Mouse (Mus musculus): ENCODE results near the gene Gemin5.

Gene Gemin5

DNA sequence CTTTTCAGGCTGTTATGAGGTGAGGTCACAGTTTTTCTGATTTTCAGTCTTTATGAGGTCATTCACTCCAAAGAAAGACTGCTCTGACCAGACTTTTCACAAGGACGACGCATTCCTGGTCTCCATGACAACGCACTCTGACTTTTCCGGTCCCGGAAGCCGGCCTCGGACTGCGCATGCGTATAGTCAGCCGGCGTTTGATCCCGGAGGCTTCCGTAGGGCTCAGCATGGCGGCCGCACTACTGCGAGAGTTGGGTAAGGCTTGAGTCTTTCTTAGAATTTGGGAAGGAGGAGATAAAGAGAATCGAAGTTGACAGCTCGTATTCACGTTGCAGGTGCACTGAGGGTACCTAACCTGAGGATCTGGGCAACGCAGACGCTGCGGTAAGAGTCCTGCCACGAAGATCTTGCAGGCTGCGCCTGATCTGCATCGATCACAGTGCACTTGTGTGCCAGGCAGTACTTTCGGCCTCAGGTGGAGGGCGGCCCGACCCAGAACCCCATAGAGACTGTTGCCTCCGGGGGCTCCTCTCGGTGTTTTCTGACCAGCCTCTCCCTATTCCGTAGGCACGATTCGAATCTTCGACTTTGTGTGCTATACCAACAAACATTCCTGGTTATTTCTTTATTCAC lies 3.2 kb upstream of the Gemin5 start, which contains the start of gene Mrpl22:
Gene Mrpl22, plus strand, starts transcription at position 203 of the 633 bp plus-strand sequence.
- peak; percentile 92 for DNase-seq (ENCODE audit: low read depth)

DNA sequence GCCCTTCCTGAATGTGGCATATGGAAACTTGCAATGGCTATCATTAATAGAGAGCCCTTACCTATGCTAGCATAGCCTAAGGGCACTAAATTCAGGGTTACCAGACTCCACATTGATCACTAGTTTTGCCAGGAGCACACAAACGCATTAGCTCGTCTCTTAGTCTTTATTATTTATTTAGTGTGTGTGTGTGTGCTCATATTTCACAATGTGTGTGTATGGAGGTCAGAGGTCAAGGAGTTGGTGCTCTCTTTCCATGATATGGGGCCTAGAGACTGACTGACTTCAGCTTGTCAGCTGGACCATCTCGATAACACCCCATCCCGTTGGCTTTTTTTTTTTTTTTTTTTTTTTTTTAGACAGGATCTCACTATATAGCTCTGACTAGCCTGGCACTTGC lies 1.3 kb upstream of the Gemin5 start:
- DNase-seq (ENCODE audit: low read depth) = no peak

DNA sequence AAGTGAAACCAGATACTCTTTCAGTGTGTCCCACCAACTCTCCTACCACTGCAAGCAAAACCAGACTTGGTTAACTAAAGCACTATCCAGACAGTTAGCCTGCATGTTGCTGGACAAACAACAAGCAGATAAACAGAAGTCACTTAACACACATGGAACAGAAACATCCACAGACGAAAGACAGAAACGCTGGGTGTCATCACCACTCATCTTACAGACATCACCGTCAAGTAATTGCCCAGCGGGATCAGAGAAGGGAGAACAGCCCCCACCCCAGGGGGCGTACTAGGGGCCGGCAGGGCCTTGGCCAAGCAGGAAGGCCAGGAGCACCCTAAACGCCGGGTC lies 545 bp downstream of the Gemin5 start:
- DNase-seq (ENCODE audit: low read depth) = no peak

DNA sequence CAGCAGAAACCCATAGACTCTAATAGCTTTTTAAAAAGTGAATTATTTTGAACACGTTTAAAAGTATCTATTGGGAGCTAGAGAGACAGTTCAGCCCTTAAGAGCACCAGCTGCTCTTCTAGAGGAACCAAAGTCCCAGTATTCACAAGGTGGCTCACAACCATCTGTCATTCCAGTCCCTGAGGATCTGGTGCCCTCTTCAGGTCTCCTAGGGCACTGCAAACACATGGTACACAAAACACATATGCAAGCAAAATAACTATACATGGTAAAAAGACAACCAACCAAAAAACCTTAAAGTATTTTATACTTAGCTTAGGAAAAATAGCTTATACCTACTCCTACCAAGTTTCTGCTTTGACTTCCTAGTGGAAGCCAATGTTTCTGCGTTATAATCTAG lies 3.3 kb downstream of the Gemin5 start:
- no peak for DNase-seq (ENCODE audit: low read depth)

DNA sequence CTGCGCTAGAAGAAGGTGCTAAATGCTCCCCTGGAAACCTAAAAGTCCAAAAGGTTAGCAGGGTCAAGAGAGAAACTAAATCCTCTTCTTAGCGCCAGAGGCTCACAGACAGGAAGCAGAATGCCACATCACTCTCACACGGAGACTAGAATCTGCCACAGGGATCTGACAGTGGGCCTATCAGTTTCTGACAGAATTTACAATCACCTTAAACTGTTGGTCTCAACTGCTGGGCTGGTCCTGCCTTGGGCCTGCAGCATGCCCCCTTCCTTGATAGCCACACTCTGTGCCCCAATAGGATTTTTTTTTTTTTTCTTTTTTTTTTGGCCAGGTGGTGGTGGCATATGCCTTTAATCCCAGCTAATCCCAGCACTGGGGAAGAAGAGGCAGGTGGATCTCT lies 11.5 kb downstream of the Gemin5 start:
- no peak for DNase-seq (ENCODE audit: low read depth)

DNA sequence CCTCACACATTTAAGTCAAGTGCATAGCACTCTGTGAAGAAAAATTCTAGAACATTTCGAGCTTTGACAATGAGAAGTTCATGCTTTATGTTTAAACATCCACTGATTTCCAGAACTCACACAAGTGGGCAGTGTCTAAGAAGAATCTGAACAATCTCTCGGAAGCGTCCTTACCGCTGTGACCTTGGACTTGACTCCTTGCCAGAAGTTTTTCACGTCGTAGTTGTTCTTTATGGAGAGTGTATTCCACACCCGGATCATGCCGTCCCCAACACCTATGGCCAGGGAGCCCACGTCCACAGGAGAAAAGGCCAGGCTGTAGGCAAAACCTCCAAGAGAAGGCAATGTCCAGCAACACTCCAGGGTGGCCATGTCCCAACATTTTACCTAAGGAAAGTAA lies 12.9 kb downstream of the Gemin5 start:
- no peak for DNase-seq (ENCODE audit: low read depth)

DNA sequence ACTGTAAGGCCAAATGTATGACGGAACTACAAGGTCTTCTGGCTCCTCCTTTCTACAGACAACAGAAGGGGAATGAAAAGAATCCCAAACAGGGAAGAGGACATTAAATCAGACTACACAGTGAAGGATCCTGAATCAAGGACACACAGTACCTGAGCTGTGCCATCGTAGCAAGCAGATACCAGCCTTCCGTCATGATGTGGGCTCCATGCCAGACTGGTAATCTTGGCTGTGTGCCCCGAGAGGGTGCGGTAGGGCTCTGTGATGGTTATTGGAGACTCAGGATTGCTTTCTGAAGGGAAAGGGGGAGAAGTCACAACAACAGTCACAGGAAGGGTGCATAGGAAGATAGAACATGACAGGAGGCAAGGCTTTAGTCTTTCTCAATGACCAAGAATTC lies 22.1 kb downstream of the Gemin5 start:
- DNase-seq (ENCODE audit: low read depth) = no peak

DNA sequence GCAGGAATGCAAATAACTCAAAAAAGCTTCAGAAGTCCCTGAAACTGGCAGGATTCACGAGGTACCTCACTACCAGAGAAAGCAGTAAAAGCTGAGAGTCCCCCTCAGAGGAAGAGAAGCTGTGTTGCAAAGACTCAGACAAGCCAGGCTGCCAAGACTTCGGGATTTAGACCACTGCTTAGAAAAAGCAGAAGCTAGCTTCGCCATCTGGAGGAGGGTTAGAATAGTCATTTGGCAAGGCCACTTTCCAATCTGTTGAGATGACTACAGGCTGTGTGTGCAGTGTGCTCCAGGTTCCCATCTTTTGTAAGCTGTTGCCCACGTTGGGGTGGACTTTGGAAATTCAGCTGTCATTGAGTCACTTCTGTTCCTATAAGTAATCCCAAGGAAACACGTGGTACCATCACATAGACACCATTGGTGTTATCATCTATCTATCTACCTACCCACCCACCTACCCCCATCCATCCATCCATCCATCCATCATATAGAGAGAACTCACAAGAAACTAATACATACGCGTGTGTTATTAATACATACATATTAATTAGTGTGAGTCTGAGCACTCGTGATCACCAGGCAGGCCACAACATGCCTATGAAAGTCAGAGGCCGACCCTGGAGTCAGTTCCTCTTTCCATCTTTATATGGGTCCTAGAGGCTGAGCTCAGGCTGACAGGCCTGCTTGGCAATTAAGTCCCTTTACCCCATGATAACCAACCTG lies 24.5 kb downstream of the Gemin5 start:
- DNase-seq (ENCODE audit: low read depth) = no peak

DNA sequence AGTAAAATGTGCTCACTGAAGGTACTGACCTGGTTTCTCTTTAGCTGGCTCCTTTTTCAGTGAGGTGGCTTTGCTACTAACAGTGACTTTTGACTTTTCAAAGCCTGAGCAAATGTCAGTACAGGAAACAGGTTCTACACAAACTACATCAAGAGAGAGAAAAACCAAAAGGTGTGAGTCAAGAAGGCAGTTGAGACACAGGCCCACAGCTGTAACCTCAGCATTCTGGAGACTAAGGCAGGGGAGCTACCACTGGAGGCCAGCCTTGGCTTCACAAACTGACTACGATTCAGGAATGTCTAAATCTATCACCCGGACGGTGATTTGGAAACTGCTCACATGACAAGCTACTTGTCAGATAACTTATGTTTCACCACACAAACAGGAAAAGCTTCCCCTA lies 28.9 kb downstream of the Gemin5 start:
- DNase-seq (ENCODE audit: low read depth) = no peak

DNA sequence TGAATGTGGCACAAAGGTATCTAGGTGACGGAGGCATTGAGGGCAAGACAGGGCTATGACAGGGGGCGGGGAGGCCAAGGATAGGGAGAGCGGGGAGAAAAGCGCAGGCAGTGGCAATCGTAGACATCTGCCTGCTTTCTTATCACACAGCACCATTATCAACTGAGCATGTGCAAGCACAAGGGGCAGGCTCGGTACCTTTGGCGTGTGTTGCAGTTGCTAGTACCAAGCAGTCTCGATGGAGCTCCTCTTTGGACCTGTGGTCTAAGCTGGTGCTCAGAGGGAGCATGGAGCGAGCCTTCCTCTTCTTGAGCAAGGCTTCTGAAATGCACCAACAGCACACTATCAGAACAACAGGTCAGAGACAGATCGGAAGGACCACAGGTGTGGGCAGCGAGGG lies 29.5 kb downstream of the Gemin5 start:
- no peak for DNase-seq (ENCODE audit: low read depth)

DNA sequence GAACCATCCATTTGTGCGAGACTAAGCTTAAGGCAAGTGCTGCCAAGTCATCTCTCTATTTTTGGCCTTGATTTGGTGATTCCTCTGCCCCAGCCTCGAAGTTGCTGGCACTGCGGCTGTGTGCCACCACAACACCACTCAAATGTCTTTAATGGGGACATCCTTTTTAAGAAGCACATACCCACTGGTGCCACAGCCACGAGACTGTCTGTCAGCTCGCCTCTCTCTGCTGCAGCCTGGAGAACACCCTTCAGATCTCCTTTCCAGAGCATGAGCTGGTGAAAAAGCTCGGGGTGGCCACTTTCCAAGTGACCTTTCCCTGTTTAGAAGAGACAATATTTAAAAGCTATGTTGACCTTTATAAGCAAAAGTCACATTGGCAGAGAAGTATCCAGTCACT lies 31.7 kb downstream of the Gemin5 start:
- no peak for DNase-seq (ENCODE audit: low read depth)

DNA sequence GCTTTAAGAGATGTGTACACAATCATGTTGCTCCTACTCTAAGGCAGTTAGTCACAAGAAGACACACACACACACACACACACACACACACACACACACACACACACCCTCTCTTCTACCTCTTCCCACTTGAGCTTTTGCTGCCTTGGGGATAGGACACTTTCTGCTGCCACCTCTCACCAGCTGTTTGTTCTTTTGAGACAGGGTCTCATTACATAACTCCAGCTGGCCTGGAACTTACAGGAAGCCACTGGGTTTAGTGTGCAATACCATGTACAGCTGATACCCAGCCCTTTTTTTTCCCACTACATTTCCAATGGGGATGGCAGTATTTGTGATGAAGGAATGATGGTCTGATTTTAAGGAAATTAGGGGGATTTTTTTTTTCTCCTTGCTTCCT lies 33.0 kb downstream of the Gemin5 start:
- no peak for DNase-seq (ENCODE audit: low read depth)

DNA sequence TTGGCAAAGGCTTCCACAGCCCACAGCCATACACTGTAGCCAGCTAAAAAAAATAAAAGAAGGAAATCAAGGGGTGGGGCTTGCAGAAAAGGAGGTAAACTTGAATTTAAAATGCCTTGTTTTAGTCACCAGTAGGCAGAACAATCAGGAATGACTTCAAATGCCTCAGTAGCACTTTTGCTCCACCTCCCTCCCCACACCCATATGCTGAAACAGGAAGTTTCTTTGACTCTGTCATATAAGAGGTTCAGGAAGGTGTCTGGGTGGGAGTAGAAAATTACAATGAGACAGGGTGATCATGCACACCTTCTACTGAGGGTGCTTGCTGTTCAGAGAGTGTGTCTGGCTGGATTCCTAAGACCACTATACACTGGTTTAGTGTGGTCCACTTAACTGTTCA lies 33.5 kb downstream of the Gemin5 start:
- no peak for DNase-seq (ENCODE audit: low read depth)

DNA sequence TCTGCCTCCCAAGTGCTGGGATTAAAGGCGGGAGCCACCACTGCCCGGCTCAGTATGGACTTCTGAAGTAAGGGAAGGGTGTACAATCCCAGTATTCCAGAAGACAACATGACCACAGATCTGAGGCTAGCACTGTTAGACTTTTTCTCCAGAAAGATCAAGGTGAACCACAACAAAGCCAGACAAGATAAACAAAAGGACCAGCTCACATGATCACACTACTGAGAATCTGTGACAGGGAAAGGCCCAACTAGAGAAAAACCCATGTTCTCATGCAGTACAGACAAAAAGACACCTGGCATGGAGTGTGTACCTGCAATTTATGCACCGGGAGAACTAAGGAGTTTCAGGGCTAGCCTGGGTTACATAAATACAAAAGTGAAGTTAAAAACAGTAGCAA lies 36.3 kb downstream of the Gemin5 start:
- no peak for DNase-seq (ENCODE audit: low read depth)

DNA sequence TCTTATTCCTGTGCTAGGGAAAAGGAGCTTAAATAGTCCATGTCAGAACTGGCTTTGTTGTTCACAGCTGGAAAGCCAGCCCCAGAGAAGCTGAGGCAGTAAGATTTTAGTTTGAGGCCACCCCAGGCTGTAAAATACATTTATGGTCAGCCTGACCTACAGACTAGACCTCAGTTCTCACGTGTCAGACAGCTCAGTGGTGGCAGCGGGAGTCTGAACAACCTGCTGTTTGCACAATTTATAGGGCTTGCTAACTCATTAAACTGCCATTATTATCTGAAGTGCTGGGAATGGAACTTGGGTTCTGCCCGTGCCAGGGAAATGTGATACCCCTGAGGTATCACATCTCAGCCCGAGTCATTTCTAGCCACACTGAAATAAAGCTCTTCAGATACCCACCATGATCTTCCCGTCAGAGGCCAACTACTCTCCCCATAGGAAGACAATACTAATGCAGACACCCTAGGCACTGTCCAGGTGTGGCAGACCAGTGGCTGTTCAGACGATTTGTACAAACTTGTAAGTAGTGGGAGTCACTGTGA lies 39.0 kb downstream of the Gemin5 start:
- no peak for DNase-seq (ENCODE audit: low read depth)

DNA sequence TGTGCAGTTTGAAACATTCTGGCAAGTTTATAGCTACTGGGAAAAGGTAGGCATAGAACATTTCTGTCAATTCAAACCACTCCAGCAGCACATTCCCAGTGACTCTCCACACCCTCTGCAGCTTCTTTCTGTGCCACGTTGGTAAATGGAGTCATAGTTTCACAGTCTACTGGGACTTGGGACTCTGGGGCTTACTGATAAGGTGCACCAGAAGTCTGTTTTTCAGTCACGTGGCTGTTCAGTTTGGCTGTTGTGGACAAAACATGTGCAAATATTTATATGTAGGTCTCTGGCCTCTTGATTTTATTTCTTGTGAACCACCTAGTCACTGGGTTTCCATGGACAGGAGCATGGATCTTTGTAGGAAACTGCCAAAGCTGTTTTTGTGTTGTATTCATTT lies 40.8 kb downstream of the Gemin5 start:
- DNase-seq (ENCODE audit: low read depth) = no peak

DNA sequence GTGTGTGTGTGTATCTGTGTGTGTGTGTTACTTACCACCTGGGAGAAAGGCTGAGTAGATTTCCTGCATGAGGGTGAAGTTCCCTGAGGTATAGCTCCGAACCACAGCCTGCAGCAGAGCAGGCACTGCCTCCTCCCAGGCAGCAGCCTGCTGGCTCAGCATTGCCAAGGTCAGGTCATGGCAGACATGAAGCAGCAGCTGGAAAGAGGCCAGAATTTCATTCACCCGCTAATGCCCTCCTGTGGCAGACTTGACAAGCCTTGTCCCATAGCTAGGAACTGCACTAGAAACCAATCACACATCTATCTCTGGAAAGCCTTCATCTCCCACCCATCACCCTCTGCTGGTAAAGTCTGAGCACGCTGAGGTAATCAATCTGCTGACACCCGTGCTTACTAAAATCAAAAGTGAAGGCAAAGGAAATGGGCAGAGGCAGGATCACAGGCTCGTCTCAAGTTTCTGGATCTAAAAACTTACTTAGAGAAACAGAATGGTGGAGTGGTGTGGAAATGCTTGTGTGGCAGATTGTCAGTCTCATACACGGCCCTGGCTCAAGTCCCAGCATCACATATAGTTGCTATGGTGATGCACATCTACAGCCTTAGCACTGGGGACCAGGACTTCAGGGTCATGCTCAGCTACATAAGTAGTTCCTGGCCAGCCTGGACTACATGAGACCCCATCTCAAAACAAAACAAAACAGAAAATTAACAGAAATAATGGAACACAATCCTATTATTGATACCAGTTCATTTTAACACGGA lies 41.8 kb downstream of the Gemin5 start:
- peak; percentile 30 for DNase-seq (ENCODE audit: low read depth)

DNA sequence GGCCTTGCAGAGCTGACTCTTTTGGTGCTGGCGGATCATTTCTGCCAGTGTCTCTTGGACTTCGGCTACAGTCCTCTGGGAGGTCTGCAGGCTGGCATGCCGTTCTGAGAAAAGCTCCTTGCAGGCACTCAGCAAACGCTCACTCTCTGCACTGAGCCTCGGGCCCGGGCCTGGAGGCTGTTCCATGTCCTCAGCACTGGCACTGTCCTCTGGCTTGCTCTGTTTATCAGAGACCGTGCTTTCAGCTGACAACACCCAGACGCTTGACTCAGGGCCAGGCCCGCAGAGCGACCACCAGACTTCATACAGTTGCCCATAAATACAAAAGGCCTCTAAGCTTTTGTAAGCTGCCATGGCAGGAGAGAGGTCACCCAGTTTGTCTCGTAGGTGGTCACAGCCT lies 43.3 kb downstream of the Gemin5 start:
- no peak for DNase-seq (ENCODE audit: low read depth)

DNA sequence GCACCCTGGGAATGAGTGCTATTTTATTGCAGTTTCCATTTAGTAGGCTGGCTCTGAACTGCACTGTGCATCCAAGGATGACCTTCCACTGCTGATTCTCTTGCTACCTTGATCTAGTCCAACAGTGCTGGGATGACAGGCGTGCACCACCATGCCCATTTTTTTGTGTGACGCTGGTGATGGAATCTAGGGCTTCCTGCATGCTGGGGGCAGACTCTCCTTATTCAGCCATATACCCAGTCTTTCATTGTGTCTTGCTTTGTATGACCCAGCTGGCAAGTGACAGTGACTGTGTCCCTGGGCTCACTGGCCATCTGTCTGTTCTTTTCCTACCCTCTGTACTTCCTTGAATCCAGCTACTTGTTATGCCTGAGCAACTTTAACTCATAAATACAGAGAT lies 44.6 kb downstream of the Gemin5 start:
- no peak for DNase-seq (ENCODE audit: low read depth)

DNA sequence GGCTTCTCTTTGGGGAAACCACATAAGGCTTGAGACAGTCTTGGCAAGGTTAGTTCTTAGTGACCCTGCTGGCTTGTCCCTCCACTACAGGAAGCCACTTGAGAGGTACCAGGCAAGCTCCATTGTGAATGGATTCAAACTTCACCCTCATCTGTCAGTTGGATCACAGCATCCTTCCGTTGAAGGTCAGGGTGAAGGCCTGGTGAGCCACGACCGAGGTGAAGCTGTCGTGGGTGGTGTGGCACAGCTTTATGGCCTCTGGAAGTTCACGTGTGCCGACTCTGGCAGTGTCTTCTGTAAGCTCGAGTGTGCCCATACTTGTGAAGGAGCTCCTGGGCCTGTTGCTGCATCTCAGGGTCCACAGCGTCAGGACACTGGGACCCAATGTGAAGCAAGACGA lies 47.0 kb downstream of the Gemin5 start:
- no peak for DNase-seq (ENCODE audit: low read depth)

DNA sequence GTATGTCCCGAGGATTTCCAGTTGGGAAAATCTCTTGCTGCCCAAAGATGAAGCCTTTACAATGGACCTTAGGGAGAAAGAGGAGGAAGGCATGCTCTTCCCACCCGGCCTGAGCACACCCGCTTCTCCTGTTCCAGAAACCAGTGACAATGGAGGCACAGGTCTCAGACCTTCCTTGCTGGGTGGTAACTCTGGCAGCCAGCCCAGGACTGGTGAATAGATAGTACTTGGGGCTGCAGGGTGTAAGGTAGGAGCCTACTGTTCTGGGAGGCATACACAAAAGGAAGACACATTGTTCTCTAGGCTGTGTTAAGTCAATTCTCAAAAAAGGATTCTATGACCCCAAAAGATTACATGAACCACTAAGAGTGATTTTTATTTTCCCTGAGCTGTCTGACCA lies 47.7 kb downstream of the Gemin5 start:
- DNase-seq (ENCODE audit: low read depth) = no peak

DNA sequence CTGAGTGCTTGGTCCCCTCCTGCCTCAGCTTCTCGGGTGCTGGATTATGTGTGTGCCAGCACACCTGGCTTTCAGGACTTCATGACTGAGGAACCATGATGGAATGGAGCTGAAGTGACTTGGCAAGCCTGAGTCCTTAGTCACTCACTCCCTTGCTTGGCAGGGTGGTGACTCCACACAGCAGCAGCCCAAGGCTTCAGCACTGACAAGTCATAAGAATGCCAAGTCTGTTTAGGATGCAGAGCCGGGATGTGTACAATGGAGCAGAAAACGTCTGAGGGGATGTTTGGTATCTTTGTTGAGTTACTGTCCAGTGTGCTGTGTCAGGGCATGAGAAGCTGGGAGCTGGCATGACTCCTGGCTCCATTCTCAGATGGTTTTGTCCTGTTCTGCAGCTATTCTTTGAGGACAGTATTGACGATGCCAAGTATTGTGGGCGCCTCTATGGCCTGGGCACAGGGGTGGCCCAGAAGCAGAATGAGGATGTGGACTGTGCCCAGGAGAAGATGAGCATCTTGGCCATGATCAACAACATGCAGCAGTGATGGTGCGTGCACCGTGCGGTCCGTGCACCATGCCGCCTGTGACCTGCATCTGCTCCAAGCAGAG lies 51.2 kb downstream of the Gemin5 start:
- no peak for DNase-seq (ENCODE audit: low read depth)

DNA sequence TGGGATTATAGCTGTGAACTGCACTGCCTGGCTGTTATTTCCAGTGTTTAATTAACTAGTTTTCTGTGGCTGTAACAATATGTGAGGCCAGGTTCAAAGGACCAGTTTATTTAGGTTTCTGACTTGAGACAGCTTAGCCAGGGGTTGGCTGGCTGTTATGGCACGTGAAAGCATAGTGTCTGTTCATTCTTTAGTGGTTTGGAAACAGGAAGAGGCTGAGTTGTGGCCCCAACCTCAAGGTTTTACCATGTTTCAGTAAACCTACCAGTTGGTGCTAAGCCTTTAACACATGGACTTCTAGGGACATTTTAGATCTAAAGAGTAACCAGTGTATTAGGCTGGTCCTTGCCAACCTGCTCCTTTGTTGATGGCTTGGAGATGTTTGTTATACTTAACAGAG lies 51.8 kb downstream of the Gemin5 start:
- no peak for DNase-seq (ENCODE audit: low read depth)
